Mouse (Mus musculus): ENCODE measurements around the gene Slc17a7.

- TF ChIP-seq POLR2AphosphoS2 (IDR thresholded peaks at IDR 0.05; ENCODE audit: insufficient read length, low read depth) (no peak), POLR2A (IDR thresholded peaks at IDR 0.05; ENCODE audit: insufficient read length, low read depth) (no peak), MYOD1 (IDR thresholded peaks at IDR 0.05; ENCODE audit: control insufficient read depth in 1 of 3, insufficient read length in 2 of 3, low read depth in 2 of 3) (no peak), MAX (IDR thresholded peaks at IDR 0.05; ENCODE audit: low read depth) (no peak), MYOG (IDR thresholded peaks at IDR 0.05; ENCODE audit: control insufficient read depth in 1 of 3, insufficient read depth in 1 of 3, insufficient read length in 2 of 3, low read depth in 2 of 3) (no peak)
Measured at GRCm38 (mm10) chr7:45169495-45169894, 5.7 kb downstream of the Slc17a7 start.

Measured in myocyte (in vitro differentiated cells).